Mouse (Mus musculus) splenic B cell, adult 2 months (primary cell): Measurements from ENCODE around the gene Pcsk4.
"Not testable (repeated sequence)": the region's sequence is repeated elsewhere in the genome, so short reads cannot be mapped to it uniquely, and the experiment has no call there.

Experiments
- DNase-seq: peaks from one replicate; pipeline ENCODE4 v3.0.0-alpha.2; 2011; ENCODE audit warnings: low read depth, low spot score
- H3K27me3 ChIP-seq: 2 replicates; pipeline ENCODE4 v1.6.1; 2012; ENCODE audit warnings: mild to moderate bottlenecking, low read length, moderate library complexity, mixed read lengths; ENCODE audit not compliant: control insufficient read depth, poor library complexity, insufficient read depth, severe bottlenecking
- H3K36me3 ChIP-seq: 2 replicates; pipeline ENCODE4 v1.6.1; 2012; ENCODE audit warnings: mild to moderate bottlenecking, low read length, moderate library complexity, mixed read lengths; ENCODE audit not compliant: control insufficient read depth, poor library complexity, insufficient read depth, severe bottlenecking

Pcsk4 gene

DNA sequence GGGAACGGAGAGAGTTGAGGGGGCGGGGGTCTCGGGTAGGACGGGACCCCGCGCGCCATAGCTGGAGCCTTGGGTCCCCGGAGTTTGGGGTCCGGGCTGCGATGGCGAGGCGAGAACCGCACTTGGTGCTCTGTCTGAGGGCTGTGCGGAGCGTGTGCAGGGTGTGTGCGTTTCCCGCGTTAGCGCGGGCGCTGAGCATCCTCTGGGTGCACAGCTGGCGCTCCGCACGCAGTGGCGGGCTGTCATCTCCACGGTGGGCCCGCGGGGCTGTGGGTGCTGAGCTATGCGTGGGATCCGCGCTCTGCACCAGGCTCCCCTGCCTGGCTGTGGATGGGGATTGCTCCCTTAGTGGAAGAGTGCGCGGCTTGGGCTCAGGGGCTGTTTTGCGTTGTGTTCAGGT lies 27.4 kb upstream of the Pcsk4 start:
- DNase-seq, result no peak
- Histone ChIP-seq H3K27me3 (no peaks in the 10 kb centered on the region; the same call in 1 of the 2 replicates), H3K36me3 (no peaks in the 10 kb centered on the region)

DNA sequence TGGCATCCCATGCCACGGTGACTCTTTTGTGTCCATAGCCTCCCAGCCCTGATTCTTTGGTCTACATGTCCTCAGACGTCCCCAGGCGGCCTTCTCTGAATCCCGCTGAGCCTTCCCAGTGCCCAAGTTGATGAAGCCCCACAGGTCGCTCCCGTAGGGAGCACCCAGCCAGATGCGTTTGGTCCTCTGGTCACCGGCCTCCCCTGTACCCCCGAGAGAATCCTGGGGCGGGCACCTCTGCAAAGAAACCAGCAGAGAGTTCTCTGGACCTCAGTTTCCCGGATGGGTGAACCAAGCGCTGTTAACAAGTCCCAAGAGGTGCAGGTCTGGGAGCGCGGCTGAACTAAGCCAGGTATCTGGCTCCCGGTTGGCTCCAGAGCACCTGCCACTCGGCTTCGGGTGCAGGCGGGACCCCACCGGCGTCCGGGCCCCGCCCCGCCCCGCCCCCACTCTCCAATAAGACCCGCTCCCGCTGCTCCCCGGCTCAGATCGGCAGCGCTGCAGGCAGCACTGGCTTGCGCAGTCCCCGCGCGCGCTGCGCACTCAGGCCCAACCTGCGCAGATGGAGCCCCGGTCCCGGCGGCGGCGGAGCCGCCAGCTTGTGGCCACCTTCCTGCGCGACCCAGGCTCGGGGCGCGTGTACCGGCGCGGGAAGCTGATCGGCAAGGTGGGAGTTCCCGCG lies 26.8 kb upstream of the Pcsk4 start, which contains the start of gene Plk5:
TSS of gene Plk5 (plus strand) at position 459 of the 682 bp plus-strand sequence.
- Histone ChIP-seq H3K27me3 (no peaks in the 10 kb centered on the region; the same call in 1 of the 2 replicates), H3K36me3 (no peaks in the 10 kb centered on the region)
- DNase-seq, result no peak

DNA sequence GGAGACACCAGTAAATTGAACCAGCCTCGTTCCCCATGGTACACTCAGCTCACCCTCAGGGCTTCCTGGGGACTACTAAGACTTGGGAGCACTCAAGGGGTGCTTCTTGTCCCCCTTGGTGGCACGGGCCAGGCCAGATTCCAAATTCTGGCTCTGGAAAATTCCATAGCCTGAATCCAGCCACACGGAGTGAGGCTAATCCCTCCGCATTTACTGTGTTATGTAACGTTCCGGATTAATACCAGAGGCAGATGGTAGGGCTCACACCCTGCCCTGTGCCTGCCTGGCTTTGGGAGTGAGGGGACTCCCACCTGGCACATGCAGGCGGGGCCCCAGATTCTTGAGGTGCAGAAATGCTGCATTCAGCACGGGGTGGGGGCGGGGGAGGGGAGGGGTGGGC lies 26.1 kb upstream of the Pcsk4 start:
- no peak for DNase-seq
- H3K36me3 ChIP-seq, result no peaks in the 10 kb centered on the region
- H3K27me3 ChIP-seq, result no peaks in the 10 kb centered on the region; the same call in 1 of the 2 replicates

DNA sequence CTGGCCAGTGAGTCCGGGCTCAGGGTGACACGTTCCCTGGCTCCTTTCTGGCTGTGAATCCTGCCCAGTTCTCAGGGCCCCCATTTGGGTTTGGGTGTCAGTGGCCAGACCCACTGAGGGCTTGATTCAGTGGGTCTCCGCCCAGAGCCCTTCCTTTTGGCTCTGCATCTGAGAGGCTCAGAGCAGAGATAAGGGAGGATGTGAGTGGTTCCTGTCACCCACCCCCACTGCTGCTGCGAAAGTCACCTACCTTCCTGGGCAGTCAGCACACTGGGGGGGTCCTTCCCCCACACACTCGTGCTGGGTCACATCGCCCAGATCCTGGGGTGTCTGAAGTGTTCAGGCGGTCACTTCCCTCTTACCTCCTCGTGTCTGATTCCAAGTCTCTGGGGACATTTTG lies 23.4 kb upstream of the Pcsk4 start:
- peaks cover 3% of the 10 kb centered on the region; the same call in 1 of the 2 replicates for H3K27me3 ChIP-seq
- DNase-seq, result no peak
- H3K36me3 ChIP-seq, result no peaks in the 10 kb centered on the region

DNA sequence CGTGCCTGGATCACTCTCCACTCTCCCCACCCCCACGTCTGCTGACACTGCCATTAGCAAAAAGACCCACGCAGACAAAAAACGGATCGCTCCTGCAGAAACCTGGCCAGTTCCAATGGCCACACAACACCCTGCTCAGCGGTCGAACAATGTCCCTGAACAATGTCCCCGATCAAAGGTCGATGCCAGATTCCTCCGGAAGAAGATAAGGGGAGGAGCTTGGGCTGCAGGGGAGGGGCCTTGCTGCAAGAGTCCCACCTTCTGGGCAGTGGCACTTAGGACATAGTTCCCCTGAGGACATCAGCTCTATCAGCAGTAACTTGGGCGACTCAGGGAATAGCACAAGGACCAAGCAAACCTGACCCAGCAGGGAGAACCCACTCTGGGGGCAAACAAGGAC lies 22.6 kb upstream of the Pcsk4 start:
- no peak for DNase-seq
- peaks cover 3% of the 10 kb centered on the region; the same call in 1 of the 2 replicates for H3K27me3 ChIP-seq
- H3K36me3 ChIP-seq, result no peaks in the 10 kb centered on the region

DNA sequence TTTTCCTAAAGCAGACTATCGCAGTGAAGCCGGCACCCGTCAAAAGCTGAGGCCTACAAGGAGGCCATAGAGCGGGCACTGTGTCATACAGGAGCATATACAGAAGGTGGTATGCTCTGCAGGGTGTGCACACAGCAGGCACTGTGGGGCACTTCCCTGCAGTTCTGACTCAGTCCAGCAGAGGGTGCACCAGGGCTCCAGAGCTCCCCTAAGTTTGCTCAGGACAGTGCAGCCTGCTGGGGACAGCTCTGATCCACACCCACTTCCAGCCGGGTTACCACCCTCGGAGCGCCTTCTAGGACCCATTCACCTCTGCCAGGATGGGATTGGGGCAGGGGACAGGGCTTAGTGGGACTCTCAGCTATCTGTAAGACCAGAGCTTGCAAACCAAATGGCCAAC lies 21.0 kb upstream of the Pcsk4 start:
- peak; percentile 90 for DNase-seq
- no peaks in the 10 kb centered on the region for H3K36me3 ChIP-seq
- 0 out of 2 replicates have a peak, but pooled peaks cover 3% of the 10 kb centered on the region for H3K27me3 ChIP-seq

DNA sequence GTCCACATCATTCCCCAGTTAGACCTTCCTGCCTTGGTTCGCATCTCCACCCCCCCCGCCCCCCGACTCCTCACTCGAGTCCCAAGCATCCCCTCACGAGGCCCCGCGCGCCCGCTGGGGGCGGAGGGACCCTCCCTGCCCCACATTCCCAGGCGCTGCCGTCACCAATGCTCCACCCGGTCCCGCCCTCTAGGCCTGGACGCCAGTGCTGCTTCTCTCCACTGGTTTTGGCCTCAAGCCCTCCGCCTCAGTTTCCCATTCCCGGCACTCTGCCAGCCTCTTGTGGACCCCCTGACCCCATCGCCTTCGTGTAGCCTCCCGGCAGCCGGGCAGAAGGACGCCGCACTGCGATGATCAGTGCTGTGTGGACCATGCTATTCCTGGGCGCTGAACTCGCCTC lies 19.7 kb upstream of the Pcsk4 start:
- 0 out of 2 replicates have a peak, but pooled peaks cover 5% of the 10 kb centered on the region for H3K27me3 ChIP-seq
- no peak for DNase-seq
- H3K36me3 ChIP-seq, result no peaks in the 10 kb centered on the region

DNA sequence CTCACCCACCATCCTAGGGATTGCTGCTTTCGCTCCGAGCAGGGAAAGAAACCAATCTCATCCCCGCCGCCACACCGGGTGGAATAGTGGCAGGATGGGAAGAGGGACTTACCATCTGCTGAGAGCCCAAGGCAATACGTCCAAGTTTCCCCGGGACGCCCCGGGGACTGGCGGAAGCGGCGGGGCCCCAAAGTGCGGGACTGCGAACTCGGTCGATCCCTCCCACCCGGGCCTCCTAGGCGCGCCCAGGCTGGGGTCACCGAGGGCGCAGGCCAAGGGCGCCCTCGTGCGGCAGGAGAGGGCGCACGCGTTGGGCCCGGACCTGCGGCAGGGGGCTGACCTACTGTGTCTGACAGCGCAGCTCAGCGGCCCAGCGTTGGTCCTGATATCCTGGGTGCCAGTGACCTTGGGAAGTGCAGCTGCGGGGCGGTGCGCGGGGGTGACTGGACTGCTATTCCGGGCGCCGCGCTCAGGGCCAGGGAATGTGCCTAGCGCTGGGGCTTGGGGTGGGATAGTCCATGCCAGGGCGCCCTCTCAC lies 19.0 kb upstream of the Pcsk4 start, which contains the start of gene Adamtsl5:
TSS of gene Adamtsl5 (minus strand) at position 169 of the 538 bp plus-strand sequence.
- peak; percentile 85 for DNase-seq
- H3K27me3 ChIP-seq, result 0 out of 2 replicates have a peak, but pooled peaks cover 5% of the 10 kb centered on the region
- H3K36me3 ChIP-seq, result no peaks in the 10 kb centered on the region

DNA sequence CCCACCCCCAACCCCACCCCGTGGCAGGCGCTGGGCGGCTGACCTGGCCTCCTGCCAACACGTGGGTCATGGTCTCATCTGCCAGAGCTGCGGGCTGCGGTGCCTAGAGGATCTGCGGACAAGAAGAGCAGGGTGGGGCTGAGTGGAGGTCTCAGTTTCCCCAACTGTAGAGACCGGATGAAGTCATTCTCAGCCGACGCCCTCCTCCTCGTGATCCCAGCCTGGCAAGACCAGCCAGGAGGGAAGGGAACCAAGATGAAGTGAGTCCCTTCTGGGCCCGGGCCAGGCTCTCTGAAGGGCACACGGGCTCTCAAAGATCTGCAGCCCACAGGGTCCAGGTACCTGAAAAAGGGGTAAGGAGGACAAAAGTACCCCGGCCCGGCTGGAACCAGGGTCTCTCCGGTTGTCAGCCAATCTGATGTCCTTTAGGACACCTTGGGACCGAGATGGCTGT lies 18.2 kb upstream of the Pcsk4 start:
- no peak for DNase-seq
- 0 out of 2 replicates have a peak, but pooled peaks cover 5% of the 10 kb centered on the region for H3K27me3 ChIP-seq
- H3K36me3 ChIP-seq, result no peaks in the 10 kb centered on the region

DNA sequence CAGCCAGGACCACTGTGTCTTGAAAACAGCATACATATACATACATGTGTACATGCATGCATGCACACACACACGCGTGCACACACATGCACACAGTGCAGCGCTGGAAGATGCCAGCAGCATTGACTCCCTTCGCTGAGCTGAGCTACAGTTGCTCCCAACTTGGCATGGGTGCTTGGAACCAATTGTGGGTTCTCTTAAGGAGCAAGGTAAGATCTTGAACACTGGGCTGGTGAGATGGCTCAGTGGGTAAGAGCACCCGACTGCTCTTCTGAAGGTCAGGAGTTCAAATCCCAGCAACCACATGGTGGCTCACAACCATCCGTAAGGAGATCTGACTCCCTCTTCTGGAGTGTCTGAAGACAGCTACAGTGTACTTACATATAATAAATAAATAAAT lies 16.6 kb upstream of the Pcsk4 start:
- not testable (repeated sequence) for H3K27me3 ChIP-seq, DNase-seq, H3K36me3 ChIP-seq

DNA sequence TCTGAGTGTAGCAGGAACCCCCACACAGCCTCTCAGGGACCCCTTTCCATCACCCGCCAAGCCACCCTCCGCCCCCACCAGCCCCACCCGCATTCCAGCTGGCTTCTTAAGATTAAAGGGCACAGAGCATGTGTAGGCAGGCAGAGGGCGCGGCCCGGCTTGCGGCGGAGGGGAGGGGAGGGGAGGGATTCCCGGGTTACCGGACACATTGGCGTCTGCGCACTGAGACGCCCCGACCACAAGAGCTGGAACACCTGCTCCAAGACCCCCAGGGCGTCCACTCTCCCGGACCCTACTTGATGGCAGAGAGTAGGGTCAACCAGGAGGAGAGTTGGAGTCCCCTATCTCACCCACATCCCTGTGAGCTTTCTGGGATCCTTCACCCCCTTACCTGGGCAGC lies 15.8 kb upstream of the Pcsk4 start:
- H3K27me3 ChIP-seq, result 0 out of 2 replicates have a peak, but pooled peaks cover 5% of the 10 kb centered on the region
- DNase-seq, result no peak
- no peaks in the 10 kb centered on the region for H3K36me3 ChIP-seq

DNA sequence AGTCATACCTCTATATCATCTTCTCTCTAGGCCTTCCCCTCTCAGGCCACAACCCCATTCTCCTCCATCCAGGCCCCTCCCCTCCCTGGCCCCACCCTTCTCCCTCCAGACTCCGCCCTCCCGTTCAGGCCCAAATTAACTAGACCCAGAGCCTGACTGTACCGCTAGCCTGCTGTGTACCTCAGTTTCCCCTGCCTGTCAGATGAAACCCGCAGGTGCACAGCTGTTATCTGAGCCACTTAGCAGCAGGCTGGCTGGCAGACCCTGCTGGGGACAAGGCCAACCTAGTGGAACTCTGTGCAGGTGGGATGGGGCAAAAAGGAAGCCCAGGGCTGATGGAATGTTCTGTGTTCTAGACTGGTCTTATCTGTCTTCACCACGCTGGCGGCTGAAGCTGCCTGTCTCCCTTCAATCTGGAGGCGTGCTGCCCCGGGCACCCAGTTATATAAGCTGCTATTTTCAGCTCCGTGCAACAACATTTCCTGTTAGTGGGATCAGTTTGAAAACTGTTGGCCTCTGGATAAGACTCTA lies 14.9 kb upstream of the Pcsk4 start:
- H3K27me3 ChIP-seq, result 0 out of 2 replicates have a peak, but pooled peaks cover 5% of the 10 kb centered on the region
- DNase-seq, result no peak
- H3K36me3 ChIP-seq, result no peaks in the 10 kb centered on the region

DNA sequence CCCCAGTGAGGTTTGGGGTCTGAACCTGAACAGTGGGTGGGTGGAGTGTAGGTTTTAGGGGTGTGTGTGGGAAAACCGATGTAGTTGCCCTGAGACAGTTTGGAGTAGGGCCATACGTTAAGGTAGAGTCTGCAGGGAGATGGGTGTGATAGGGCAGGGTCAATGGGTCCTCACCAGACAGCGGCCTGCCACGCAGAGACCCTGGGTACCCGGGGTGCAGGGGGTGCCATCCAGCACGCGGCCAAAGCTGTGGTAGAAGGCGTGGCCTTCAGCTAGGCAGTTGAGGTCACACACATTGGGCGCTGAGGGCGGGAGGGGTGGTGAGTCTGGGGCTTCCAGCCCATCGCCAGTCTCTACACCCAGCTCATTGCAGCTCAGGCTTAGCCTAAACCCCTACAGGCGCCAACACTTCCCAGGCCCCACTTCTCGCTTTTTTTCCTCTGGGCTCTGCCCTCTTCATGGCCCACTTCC lies 14.2 kb upstream of the Pcsk4 start:
- no peaks in the 10 kb centered on the region for H3K36me3 ChIP-seq
- no peak for DNase-seq
- H3K27me3 ChIP-seq, result 0 out of 2 replicates have a peak, but pooled peaks cover 3% of the 10 kb centered on the region

DNA sequence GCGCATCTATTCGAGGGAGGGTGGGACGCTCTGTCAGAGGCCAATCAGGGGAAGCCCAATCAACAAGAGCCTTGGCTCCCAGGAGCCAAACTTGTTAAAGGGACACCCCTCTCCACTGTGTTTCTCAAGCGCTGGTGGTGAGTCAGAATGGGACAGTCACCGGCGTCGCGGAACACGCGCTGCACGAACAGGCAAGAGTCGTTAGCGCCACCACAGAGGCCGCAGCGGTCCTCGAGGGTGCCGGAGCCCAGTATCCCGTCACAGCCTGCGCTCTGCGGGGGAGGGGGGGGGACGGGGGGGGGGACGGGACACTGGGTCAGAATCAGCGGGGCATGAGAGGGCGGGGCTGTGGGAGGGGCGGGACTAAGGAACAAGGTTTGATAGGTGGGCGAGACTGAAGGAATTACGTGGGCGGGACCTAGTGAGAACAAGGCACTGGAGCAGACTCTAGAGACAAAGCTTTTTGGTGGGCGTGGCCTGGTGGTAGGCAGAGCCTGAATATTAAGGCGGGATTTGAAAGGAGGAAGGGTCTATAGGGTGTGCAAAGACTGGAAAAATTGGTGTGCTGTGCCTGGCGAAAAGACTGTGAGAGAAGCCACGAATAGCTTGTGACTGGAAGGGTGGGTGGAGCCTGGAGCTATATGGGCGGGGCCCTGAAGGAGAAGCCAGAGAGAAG lies 13.6 kb upstream of the Pcsk4 start:
- H3K27me3 ChIP-seq, result 0 out of 2 replicates have a peak, but pooled peaks cover 2% of the 10 kb centered on the region
- peak; percentile 86 for DNase-seq

More for the DNA sequence above, 13.6 kb upstream of the Pcsk4 start:
- H3K36me3 ChIP-seq, result no peaks in the 10 kb centered on the region
